Mouse (Mus musculus) MEL (cell line): ENCODE data around the gene Utrn.

Experiments
- CHD1 ChIP-seq: IDR thresholded peaks from 2 replicates; pipeline ENCODE4 v1.6.1; 2012; ENCODE audit warnings: low read depth, mild to moderate bottlenecking, inconsistent platforms, low read length, improper control_type of control experiment
- CTCF ChIP-seq, 3 experiments: IDR thresholded peaks in 2 of 3; conservative IDR thresholded peaks in 1 of 3; 2 replicates each; pipeline ENCODE4 v1.5.1; 2011 to 2012; ENCODE audit warnings: low read length in 3 of 3, low read depth in 2 of 3, mild to moderate bottlenecking in 2 of 3, improper control_type of control experiment in 1 of 3, inconsistent platforms in 1 of 3, mixed read lengths in 1 of 3, moderate library complexity in 1 of 3; ENCODE audit not compliant: control insufficient read depth in 1 of 3, insufficient read depth in 1 of 3, poor library complexity in 1 of 3, severe bottlenecking in 1 of 3
- E2F4 ChIP-seq: IDR thresholded peaks from 2 replicates; pipeline ENCODE4 v1.6.1; 2011; ENCODE audit warnings: low read depth, low read length, improper control_type of control experiment, borderline replicate concordance
- HCFC1 ChIP-seq: IDR thresholded peaks from 2 replicates; pipeline ENCODE4 v1.6.1; 2012; ENCODE audit warnings: low read depth, mild to moderate bottlenecking, inconsistent platforms, low read length, improper control_type of control experiment, moderate library complexity
- MEF2A ChIP-seq: IDR thresholded peaks from 2 replicates; pipeline ENCODE4 v1.6.1; 2014; ENCODE audit warnings: low read depth, mild to moderate bottlenecking, inconsistent platforms, low read length, improper control_type of control experiment; ENCODE audit not compliant: poor library complexity, insufficient replicate concordance, severe bottlenecking; ENCODE audit errors: extremely low read depth
- MYC ChIP-seq: IDR thresholded peaks from 2 replicates; pipeline ENCODE4 v1.6.1; 2011; ENCODE audit warnings: low read depth, mild to moderate bottlenecking, low read length, improper control_type of control experiment, moderate library complexity
- POLR2A ChIP-seq, 2 experiments: IDR thresholded peaks; 2 replicates each; pipeline ENCODE4 v1.6.1; 2011 to 2012; ENCODE audit warnings: low read length in 2 of 2, mild to moderate bottlenecking in 2 of 2, control low read depth in 1 of 2, improper control_type of control experiment in 1 of 2, low read depth in 1 of 2, moderate library complexity in 1 of 2; ENCODE audit not compliant: control insufficient read depth in 1 of 2, insufficient read depth in 1 of 2, poor library complexity in 1 of 2
- POLR2AphosphoS2 ChIP-seq: IDR thresholded peaks from 2 replicates; pipeline ENCODE4 v1.6.1; 2011; ENCODE audit warnings: low read length, improper control_type of control experiment
- POLR2AphosphoS5 ChIP-seq: IDR thresholded peaks from 2 replicates; pipeline ENCODE4 v1.6.1; 2012; ENCODE audit warnings: low read depth, borderline replicate concordance, mild to moderate bottlenecking, inconsistent platforms, low read length, moderate library complexity, mixed read lengths
- SIN3A ChIP-seq: IDR thresholded peaks from 2 replicates; pipeline ENCODE4 v1.6.1; 2012; ENCODE audit warnings: low read length, improper control_type of control experiment, inconsistent platforms
- SMC3 ChIP-seq: IDR thresholded peaks from 2 replicates; pipeline ENCODE4 v1.6.1; 2011; ENCODE audit warnings: low read depth, low read length, improper control_type of control experiment
- USF1 ChIP-seq: IDR thresholded peaks from 2 replicates; pipeline ENCODE4 v1.6.1; 2014; ENCODE audit warnings: low read depth, mild to moderate bottlenecking, inconsistent platforms, low read length, improper control_type of control experiment, moderate library complexity
- USF2 ChIP-seq, 2 experiments: IDR thresholded peaks; 2 replicates each; pipeline ENCODE4 v1.6.1; 2011 to 2012; ENCODE audit warnings: improper control_type of control experiment in 2 of 2, low read length in 2 of 2, borderline replicate concordance in 1 of 2, inconsistent platforms in 1 of 2, low read depth in 1 of 2, mild to moderate bottlenecking in 1 of 2; ENCODE audit not compliant: insufficient read depth in 1 of 2
- ZMIZ1 ChIP-seq: IDR thresholded peaks from 2 replicates; pipeline ENCODE4 v1.6.1; 2012; ENCODE audit warnings: low read depth, mild to moderate bottlenecking, inconsistent platforms, low read length, improper control_type of control experiment, moderate library complexity

- no peak for TF ChIP-seq E2F4
- TF ChIP-seq POLR2A (IDR thresholded peaks at IDR 0.05; ENCODE audit: control insufficient read depth in 1 of 2, insufficient read depth in 1 of 2, low read depth in 1 of 2, low read length in 2 of 2, poor library complexity in 1 of 2), result no peak
- TF ChIP-seq HCFC1, result no peak
- no peak for TF ChIP-seq CTCF (IDR thresholded peaks at IDR 0.05 in 2 of 3, conservative IDR thresholded peaks at IDR 0.05 in 1 of 3; ENCODE audit: control insufficient read depth in 1 of 3, insufficient read depth in 1 of 3, low read depth in 2 of 3, low read length in 3 of 3, poor library complexity in 1 of 3, severe bottlenecking in 1 of 3)
- TF ChIP-seq MEF2A, result no peak
- TF ChIP-seq CHD1, result no peak
- TF ChIP-seq MYC, result no peak
- TF ChIP-seq POLR2AphosphoS2, result no peak
- no peak for TF ChIP-seq USF1
- no peak for TF ChIP-seq ZMIZ1
- TF ChIP-seq SIN3A, result no peak
- TF ChIP-seq POLR2AphosphoS5, result no peak
- no peak for TF ChIP-seq USF2 (IDR thresholded peaks at IDR 0.05; ENCODE audit: borderline replicate concordance in 1 of 2, insufficient read depth in 1 of 2, low read depth in 1 of 2, low read length in 2 of 2)
- TF ChIP-seq SMC3, result no peak
Observed at GRCm38 (mm10) chr10:12488117-12488516, 381.0 kb downstream of the Utrn start.
